In the genomic region with DNA sequence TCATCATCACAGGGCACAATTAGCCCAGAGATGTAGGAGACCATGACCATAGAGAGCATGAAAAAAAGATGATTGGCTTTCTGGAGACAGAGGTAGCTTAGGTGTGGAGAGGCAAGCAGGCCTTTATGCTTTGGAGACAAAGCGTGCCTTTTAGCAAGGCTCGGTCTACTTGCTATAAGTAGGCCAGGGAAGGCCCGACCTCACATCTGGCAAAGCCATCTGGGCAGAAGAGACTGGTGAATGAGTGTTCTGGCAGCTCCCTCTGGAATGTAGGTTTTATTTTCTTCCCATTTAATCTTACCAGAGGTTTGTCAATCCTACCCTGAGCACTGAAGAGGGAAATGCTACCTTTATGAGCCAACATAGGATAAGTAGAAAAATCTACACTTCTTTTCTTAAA, we compare ENCODE assay signal across 21 mouse cellular contexts.
DNase-seq lines count a peak whose midpoint lies in the region; ATAC-seq and TF ChIP-seq lines count a peak whose summit lies in the region.
"Had no signal": no experiment of that assay in that cellular context is flagged by ENCODE, and none has a peak within 500 bp of the region (broad histone marks: within the 10 kb centered on the region; RNA-seq: fewer than 3 reads in every experiment).

No protein-coding gene starts in this region.

- no peak overlapping the region for H3K9ac ChIP-seq in limb, embryonic 13.5 days
- H3K9ac ChIP-seq in hindbrain, postnatal 0 days (replicated peaks; ENCODE audit: low read length): no peak overlapping the region
- H3K9ac ChIP-seq: heart, embryonic 13.5 days; hindbrain, embryonic 15.5 days had no signal

- peaks cover 6% of the 10 kb centered on the region; the same call in 1 of the 2 replicates for H3K27me3 ChIP-seq in limb, embryonic 13.5 days
- no peaks in the 10 kb centered on the region for H3K27me3 ChIP-seq in hindbrain, postnatal 0 days (ENCODE audit: insufficient read depth, low read length)
- H3K27me3 ChIP-seq: hindbrain, embryonic 15.5 days; Patski had no signal

- no peaks in the 10 kb centered on the region for H3K36me3 ChIP-seq in limb, embryonic 13.5 days
- no peaks in the 10 kb centered on the region for H3K36me3 ChIP-seq in hindbrain, postnatal 0 days (ENCODE audit: insufficient read depth, low read length)
- H3K36me3 ChIP-seq: forebrain, embryonic 10.5 days; heart, embryonic 13.5 days; hindbrain, embryonic 15.5 days had no signal

- DNase-seq in embryo, embryonic 10 days (ENCODE audit: low spot score): peak; percentile 33
- DNase-seq in embryo, embryonic 9.5 days (ENCODE audit: extremely low spot score): no peak
- peak; percentile 47 for DNase-seq in forelimb bud, embryonic 11.5 days (ENCODE audit: low read depth, low spot score)
- no peak for DNase-seq in testis, postnatal 10 days (ENCODE audit: low spot score)
- no peak for DNase-seq in cerebellum, postnatal 10 days
- DNase-seq in kidney, adult 9 months: no peak
- DNase-seq in hindbrain, postnatal 0 days (ENCODE audit: low spot score): no peak
- DNase-seq: adrenal gland, adult 2 months; cerebellum, adult 11 months; cerebellum, adult 8-10 months; cerebellum, postnatal 25 days; gastrocnemius, postnatal 36 days; heart, adult 11 months; heart, postnatal 36 days had no signal

- ATAC-seq in limb, embryonic 13.5 days (ENCODE audit: low FRiP score, low read depth): no peak; the same call in 1 of the 2 replicates
- no peak for ATAC-seq in hindbrain, postnatal 0 days
- ATAC-seq: activated CD4-positive, CD25-positive, alpha-beta regulatory T cell, adult 4 months; forebrain, embryonic 14.5 days; Patski had no signal

- WGBS in limb, embryonic 13.5 days: 38% methylated on average over 3 of the region's 3 CpGs
- WGBS in hindbrain, postnatal 0 days: 74% methylated on average over 3 of the region's 3 CpGs

- H3K4me1 ChIP-seq in limb, embryonic 13.5 days: peaks cover 48% of the 10 kb centered on the region
- H3K4me1 ChIP-seq in hindbrain, postnatal 0 days (ENCODE audit: insufficient read depth, low read length): no peaks in the 10 kb centered on the region

- peak overlapping the region; percentile 80 for H3K27ac ChIP-seq in limb, embryonic 13.5 days
- H3K27ac ChIP-seq in hindbrain, postnatal 0 days: no peak overlapping the region
- H3K27ac ChIP-seq: forebrain, embryonic 10.5 days; heart, embryonic 13.5 days; hindbrain, embryonic 15.5 days had no signal

- H3K4me3 ChIP-seq in limb, embryonic 13.5 days: no peak overlapping the region
- H3K4me3 ChIP-seq in hindbrain, postnatal 0 days (ENCODE audit: low read length): no peak overlapping the region
- H3K4me3 ChIP-seq: forebrain, embryonic 10.5 days; heart, embryonic 13.5 days; hindbrain, embryonic 15.5 days had no signal

- peaks cover 5% of the 10 kb centered on the region; the same call in 1 of the 2 replicates for H3K9me3 ChIP-seq in limb, embryonic 13.5 days
- 0 out of 2 replicates have a peak, but pooled peaks cover 2% of the 10 kb centered on the region for H3K9me3 ChIP-seq in hindbrain, postnatal 0 days (ENCODE audit: low read length)
- H3K9me3 ChIP-seq: forebrain, embryonic 10.5 days; hindbrain, embryonic 15.5 days had no signal

- no peak overlapping the region for H3K4me2 ChIP-seq in limb, embryonic 13.5 days (replicated peaks)
- H3K4me2 ChIP-seq in hindbrain, postnatal 0 days (ENCODE audit: low read depth, low read length): no peak overlapping the region
- H3K4me2 ChIP-seq: heart, embryonic 13.5 days; hindbrain, embryonic 15.5 days had no signal

- no peak for TF ChIP-seq CTCF in hindbrain, postnatal 0 days (IDR thresholded peaks at IDR 0.05; ENCODE audit: low read depth)

Comparison
In these comparisons a context has a peak if more than half of its experiments do, and no peak if none do; other contexts are left out.
1. DNase-seq: peak in embryo, embryonic 10 days (single experiment) and forelimb bud, embryonic 11.5 days (single experiment); none in embryo, embryonic 9.5 days (single experiment), testis, postnatal 10 days (single experiment), cerebellum, postnatal 10 days (0 of 2), kidney, adult 9 months (single experiment) and hindbrain, postnatal 0 days (single experiment).